Mouse (Mus musculus) R1 (cell line): ENCODE measurements around the gene Cops8.
A peak's percentile ranks its signal among the peaks of the same experiment; 100 is the strongest.

Source experiments
- DNase-seq: peaks from one replicate; pipeline ENCODE4 v3.0.0-alpha.2; 2018; ENCODE audit warnings: low read depth, low spot score

Gene Cops8

DNA sequence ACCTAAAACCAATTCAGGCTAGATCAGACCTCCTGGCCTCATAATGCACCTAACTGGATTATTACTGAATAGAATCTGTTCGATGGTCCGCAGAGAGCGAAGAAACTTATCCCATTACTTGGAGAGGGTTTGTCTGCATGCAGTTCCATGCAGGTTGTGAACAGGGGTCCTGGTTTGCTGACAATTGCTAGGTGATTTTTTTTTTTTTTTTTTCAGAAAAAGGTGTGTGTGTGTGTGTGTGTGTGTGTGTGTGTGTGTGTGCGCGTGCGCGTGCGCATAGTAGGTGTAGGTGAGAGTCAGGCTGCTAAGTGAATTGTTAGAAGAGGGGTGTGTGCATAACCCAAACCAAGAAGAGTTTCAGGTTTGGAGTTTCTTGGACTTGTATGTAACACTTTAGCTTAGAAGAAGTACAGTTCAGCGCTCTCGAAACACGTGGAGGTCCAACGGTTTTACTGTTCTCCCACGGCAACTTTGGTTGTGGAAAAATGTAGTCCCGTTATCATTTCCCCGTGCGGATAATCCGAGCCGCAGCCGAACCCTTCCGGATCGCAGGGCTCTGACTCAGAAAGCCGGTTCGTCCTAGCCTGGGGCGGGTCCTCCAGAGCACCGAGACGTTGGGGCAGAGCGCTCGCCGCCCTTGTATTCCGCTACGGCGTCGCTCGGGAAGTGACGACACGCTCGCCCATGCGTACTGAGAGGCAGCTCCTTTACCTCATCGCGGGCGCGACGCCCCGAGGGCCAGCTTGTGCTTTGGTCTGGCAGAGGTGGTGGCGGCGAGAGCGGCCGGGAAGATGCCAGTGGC lies at the start of gene Cops8:
Gene Cops8 (plus strand): TSS at position 223 of the 802 bp plus-strand sequence.
- DNase-seq, result peak; percentile 96

DNA sequence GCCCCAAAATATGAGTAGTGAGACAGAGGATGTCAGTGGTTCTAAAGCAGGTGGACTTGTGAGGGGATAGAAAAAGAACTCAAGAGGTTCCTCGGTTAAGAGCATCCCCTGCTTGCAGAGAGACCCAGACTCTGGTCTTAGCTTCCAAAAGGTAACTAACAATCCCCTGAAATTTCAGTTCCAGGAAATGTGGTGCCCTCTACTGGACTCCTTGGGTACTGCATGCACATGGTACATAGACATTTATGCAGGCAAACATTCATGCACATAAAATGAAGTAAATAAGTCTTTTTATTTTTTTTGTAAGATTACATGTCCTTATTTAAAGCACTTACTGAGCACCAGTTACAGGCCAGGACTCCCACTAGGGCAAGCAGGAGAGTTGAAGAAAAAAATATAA lies 45.6 kb upstream of the Cops8 start:
- DNase-seq, result peak; percentile 64

- DNase-seq, result no peak
Measured at GRCm38 (mm10) chr1:90560942-90561726, 41.6 kb upstream of the Cops8 start.

- no peak for DNase-seq
Measured at GRCm38 (mm10) chr1:90563945-90564344, 38.8 kb upstream of the Cops8 start.

DNA sequence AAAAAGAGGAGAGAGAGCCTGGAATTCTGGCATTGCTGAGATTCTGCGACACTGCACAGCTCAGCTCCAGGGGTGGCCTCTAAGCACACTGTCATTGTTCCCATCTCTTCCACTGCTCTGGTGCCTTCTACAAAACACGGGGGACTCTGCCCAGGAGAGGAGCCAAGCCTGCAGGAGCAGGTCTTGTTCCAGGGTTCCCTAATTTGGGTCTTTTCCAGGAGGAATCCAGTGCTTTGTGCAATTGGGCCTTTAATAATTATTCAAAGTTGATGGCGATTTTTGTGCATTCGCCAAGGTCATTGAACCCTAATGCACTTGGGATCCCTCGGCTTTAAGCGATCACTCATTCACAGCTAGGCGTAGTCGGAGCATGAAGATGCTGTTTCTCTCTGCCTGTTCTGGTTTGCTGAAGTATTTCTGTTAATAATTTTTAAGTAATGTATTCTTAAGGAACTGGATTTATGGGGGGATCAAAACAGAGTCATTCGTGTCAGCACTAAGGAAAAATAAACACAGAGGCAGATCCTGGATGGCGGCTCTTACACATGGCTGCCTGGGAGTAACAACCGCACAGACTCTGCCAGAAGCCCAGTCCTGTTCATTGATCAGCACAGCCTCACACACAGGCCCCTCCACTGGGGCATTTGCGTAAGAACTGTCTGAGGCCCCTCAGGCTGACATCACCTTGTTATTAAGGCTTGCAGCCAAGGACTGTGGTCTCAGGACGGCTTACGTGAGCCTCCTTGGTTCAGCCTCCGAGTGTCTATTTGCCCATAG lies 35.9 kb upstream of the Cops8 start:
- no peak for DNase-seq

GRCm38 (mm10) chr1:90573831-90574230 lies 28.9 kb upstream of the Cops8 start:
- DNase-seq, result no peak

DNA sequence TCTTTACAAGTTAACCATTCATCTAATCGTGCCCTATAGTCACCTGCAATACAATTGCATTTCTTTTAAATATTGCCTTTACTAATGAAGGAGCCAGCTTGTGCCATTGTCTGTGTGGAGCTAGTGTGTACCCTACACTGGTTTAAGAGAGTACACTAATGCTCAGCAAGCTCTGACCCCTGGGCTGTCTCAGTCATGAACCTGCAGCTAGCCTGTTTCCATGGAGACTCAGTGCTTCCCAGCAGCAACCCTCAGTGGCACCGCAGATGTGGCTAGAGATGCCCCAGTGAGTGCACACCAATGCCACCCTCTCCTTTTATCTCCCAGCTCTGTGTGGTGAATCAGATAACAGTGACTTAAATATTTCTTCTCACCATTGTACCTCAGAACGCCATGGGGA lies 27.9 kb upstream of the Cops8 start:
- DNase-seq, result no peak

- DNase-seq, result no peak
Measured at GRCm38 (mm10) chr1:90577417-90577816, 25.4 kb upstream of the Cops8 start.

GRCm38 (mm10) chr1:90582635-90583034 lies 20.1 kb upstream of the Cops8 start:
- peak; percentile 60 for DNase-seq

DNA sequence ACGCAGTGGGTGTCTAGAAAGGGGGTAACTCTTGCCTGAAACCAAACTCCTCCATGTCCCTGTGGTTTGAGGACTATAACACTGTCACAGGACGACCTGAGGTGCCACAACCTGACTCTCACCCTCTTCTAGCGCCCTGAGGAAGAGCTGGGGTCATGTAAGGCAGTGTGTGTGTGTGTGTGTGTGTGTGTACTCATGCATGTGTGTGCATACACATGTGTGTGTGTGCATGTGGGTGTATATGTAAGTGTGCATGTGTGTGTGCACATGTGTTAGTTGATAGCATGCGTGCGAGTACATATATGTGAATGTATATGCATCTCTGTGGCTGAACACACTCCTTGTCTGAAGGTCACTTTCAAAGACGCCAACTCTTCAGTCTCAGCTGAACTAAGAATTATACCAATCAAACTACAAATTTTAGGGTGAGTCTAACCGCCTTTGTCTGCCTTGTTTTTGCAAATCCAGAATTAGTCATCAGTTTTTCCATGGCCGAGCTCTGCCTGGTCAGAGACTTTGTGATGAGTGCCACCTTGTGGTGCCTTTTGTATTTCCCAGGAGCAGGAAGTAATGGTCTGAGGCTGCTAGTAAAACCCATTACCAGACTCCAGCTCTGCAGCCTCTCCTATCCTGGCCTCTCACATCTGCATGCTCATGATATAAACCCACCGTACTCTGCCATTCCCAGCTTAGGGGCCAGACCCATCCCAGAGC lies 14.6 kb upstream of the Cops8 start:
- peak; percentile 71 for DNase-seq

- DNase-seq, result peak; percentile 75
Measured at GRCm38 (mm10) chr1:90590797-90591196, 12.0 kb upstream of the Cops8 start.

DNA sequence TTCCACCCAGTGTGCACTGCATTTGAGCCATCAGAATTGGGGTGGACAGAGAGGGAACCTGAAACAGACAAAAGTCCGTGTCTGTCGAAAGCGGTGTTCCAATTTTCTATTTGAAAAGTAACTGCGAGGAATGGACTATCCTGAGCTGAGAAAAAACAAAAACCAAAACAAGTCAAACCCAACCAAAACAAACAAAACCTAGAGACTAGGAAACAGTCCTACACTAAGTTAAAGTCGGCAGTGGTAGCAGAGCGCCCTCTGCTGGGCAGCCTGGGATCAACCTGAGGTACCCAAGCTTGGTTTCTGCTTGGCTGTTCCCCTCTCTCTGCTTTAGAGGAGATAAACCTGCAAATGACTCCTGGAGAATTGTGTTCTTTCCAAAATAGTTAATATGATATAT lies 10.0 kb upstream of the Cops8 start:
- peak; percentile 57 for DNase-seq

- no peak for DNase-seq
Measured at GRCm38 (mm10) chr1:90599226-90599625, 3.6 kb upstream of the Cops8 start.

DNA sequence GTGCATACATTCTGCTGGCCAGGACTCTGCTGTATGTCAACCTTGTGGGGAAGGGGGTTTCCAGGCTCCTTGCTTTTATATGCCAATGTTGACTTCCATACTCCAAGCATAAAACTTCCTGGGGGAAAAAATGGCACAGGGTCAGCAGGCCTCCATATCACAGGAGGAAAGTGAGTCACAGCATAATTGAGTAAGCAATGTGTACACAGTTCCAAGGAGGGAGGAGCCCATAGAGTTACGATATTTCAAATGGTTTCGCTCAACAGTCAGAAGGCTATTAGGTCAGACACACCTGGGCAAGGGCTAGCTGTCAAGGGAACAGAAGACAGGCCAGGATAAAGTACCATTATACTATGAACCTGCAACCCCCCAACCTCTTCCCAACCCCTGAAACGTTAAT lies 1.7 kb upstream of the Cops8 start:
- DNase-seq, result no peak

DNA sequence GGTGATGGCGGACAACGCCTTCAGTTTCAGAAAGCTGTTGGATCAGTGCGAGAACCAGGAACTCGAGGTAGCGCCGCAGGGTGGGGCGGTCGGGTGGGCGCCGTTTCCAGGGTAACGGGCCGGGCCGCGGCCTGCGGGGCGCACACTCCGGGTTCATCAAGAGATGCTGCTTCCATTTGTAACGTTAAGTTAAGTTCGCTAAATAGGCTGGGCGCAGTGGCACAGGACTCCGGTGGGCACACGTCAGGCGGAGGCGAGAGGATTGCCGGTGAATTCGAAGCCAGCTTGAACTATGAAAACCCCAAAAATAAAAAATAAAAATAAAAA lies 743 bp downstream of the Cops8 start:
- no peak for DNase-seq

DNA sequence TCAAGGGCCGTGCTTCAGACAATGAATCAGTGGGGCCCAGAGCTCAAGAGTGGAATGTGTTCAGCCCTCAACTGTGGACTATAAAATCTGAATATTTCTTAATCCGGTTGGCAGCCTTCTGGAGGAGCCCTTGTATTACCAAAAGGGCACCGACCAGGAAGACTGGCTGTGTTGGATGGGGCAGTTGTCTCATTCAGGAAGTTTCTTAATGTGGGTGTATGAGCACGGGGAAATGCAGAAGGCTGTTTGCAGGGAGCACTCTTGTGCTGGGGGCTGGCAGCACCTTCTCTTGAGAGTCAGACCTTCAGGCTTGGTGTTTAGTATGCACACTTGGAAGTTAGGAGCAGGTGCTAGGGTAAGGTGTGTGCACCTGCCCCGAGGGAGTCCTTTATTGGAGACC lies 6.6 kb downstream of the Cops8 start:
- no peak for DNase-seq

DNA sequence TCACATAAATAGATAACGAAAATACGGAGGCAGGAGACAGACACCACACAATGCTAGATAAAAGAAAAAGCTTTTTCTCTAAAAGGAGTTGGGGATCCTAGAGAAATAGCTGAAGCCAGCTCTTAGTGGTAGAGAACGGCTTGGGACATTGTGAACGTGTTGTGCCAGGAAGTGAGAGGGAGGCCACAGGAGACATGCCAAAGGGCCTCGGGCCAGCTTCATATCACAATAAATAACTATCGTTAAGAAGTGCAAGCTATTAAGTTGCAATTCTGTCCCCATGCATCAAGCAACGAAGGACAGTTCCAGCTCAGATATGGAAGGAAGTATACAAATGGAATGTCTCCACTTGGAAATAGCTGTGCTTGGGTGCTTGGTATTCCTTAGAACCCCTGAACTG lies 14.5 kb downstream of the Cops8 start:
- DNase-seq, result no peak

GRCm38 (mm10) chr1:90633415-90634030 lies 30.7 kb downstream of the Cops8 start:
- no peak for DNase-seq

DNA sequence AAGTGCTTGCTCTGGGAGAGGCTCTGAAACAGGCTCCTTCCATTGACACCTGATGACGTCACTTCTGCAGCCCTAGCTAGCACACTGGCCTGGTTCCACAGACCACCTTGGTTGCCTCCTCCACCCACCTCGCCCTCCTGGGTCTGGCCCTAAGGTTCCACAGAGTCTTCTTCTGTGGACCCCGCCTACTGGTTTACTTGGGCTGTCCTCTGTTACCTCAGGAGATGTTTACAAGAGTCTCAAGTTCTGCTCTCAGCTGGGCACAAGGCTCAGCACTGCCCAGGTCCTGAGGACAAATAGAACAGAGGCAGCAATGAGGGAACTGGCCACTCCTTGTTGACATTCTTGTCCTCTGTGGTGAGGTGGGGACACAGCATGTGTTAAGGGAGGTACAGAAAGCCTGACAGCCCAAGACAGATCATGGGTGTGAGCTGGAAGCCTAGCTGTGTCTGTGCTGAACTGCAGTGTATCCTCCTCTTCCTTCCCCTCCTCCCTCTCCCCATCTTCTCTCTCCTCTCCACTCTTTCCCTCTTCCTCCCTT lies 31.5 kb downstream of the Cops8 start:
- no peak for DNase-seq

GRCm38 (mm10) chr1:90638335-90638734 lies 35.6 kb downstream of the Cops8 start:
- no peak for DNase-seq
